Mouse (Mus musculus) brown adipose tissue, adult 24 weeks (tissue): Measurements from ENCODE around the gene Adamts12. TPM values are rescaled to one million over a fixed set of nuclear protein-coding genes. Genes with fewer than 3 reads are reported as not detected.

ENCODE experiments used
- H3K27ac ChIP-seq: fragments of 200-500 bp; replicated peaks from 2 replicates; pipeline ENCODE4 v1.5.1; 2012; ENCODE audit warnings: low read depth, mild to moderate bottlenecking, low read length
- H3K4me1 ChIP-seq: fragments of 200-500 bp; 2 replicates; pipeline ENCODE4 v1.6.1; 2012; ENCODE audit warnings: low read length, mixed read lengths; ENCODE audit not compliant: control insufficient read depth, insufficient read depth, insufficient read length
- H3K4me3 ChIP-seq: fragments of 200-500 bp; 2 replicates; pipeline ENCODE4 v1.5.1; 2012; ENCODE audit warnings: low read depth, mild to moderate bottlenecking, low read length, moderate library complexity; ENCODE audit not compliant: insufficient read depth
- polyA plus RNA-seq: library from polyadenylated mRNA; stranded (reverse); fragments of >200 nt; gene quantifications from 2 replicates; pipeline ENCODE4 v1.2.4, GENCODE M21; 2012; ENCODE audit not compliant: missing spikeins, insufficient read depth, insufficient read length

Gene Adamts12
- polyA plus RNA-seq, 1 experiment = 2.3 TPM

DNA sequence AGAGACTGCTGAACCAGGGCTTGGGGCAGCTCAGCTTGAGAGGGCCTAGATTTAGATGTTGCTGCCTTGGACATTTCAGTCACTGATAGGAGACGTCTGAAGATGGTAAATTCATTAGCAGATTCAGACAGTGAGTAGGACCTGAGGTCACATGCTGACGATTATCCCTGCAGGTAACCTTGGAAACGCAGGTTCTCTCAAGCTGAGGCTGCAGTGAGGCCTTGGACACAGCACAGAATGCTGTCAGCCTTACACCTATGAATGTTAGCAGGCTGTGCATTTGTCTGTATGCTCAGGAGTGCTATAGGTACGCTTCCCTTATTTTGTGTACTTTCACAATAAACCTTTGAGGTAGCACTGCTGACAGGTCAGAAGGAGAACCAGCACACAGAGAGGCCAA, 36.3 kb downstream of the Adamts12 start:
- Histone ChIP-seq H3K4me1 (0 out of 2 replicates have a peak, but pooled peaks cover 2% of the 10 kb centered on the region), H3K27ac (no peak overlapping the region), H3K4me3 (no peak overlapping the region)

DNA sequence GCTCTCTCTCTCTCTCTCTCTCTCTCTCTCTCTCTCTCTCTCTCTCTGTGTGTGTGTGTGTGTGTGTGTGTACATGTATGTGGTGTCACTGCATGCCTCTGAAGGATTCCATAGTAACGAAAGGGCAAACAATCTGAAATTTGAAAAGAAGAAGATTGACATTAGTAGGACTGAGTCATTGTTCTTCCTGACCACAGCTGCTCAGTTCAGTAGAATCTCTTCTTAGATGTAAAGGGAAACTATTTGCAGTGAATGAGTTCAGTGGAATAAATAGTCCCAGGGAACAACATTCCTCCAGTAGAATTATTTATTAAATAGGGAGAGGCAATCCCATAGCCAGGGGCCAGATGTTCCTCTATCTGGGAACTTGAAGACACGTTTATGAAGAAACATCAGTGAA, 40.5 kb downstream of the Adamts12 start:
- Histone ChIP-seq H3K27ac (no peak overlapping the region), H3K4me1 (0 out of 2 replicates have a peak, but pooled peaks cover 2% of the 10 kb centered on the region), H3K4me3 (no peak overlapping the region)

DNA sequence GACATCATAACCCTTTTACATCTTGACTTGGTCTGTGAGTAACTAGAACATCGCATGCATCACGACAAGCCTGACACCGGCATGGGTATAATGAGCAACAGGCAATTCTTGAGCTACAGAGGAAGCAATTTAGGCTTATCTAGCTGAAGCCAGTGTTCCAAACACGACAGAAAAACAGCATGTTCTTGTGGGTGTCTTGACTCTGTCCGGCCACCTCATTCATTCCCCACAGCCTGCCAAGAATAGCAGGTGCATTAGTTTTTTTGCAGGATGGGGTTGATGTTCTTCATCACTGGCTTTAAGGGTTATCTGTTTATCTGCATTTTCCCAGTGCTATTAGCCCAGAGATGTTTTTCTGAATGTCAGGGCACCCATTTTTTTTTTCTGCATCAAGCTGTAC, 42.8 kb downstream of the Adamts12 start:
- peaks cover 2% of the 10 kb centered on the region; the same call in 1 of the 2 replicates for H3K4me1 ChIP-seq
- no peak overlapping the region for H3K4me3 ChIP-seq
- no peak overlapping the region for H3K27ac ChIP-seq

DNA sequence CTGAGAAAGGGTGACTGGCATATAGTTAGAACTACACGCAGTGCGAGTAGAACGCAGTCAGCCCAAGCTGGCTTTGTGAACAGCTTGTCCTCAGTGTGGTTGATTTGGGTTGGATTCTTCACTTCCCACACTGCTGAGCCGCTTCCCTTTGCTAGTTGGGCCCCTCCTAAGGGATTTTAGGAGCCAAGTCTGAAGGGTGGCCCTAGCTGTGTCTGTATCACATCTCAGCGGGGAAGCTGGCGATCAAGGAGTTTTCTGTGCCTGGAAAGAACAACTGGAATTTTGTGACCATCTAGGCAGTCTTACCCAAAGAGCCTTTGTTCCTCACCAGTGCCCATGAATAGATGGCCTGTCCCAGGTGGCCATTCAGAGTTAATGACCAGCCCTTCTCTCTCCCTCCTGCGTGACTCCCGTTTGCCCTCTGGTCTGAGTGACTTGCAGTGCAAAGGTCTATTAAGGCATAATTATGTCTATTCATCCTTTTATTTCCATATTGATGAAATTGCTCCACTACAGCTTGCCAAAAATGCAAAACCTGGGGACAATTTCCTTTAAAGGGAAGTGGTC, 50.1 kb downstream of the Adamts12 start:
- Histone ChIP-seq H3K27ac (peak overlapping the region; percentile 3; the same call in 1 of the 2 replicates), H3K4me1 (peaks cover 19% of the 10 kb centered on the region), H3K4me3 (no peak overlapping the region)

DNA sequence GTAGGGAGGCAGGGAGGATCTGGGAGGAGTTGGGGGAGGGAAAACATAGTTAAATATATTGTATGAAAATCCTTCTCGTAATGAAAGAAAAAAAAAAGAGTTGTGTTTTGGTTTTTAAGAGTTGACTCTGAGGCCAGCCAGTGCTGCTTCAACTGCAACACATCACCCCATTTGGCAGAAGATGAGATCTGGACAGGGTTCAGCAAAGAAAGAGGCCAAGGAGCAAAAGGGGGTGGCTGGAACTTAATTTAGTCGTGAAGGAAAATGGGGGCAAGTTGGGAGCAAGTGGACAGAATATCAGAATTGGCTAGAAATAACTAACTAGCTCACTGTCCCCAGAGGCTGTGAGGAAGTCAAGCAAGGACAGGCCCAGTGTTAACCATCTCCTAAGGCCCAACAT, 51.7 kb downstream of the Adamts12 start:
- H3K27ac ChIP-seq = peak overlapping the region; percentile 66
- no peak overlapping the region for H3K4me3 ChIP-seq
- peaks cover 19% of the 10 kb centered on the region for H3K4me1 ChIP-seq

DNA sequence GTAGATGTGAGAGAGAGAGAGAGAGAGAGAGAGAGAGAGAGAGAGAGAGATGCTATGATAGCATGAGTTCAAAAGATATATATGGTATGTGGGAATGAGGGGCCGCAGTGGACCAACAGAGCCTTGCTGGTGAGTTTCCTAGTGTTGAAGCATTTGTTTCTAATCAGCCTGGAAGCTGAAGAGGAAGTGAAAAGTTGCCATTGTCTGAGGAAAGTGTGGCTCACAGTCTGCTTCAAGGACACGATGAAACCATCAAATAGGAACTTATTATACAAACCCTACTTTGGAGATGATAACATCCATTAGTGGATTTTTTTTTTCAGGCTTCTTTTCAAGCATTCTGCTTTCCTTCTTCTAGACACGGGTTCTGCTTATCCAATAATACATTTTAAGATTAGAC, 52.3 kb downstream of the Adamts12 start:
- H3K4me1 ChIP-seq = peaks cover 17% of the 10 kb centered on the region
- no peak overlapping the region for H3K4me3 ChIP-seq
- H3K27ac ChIP-seq = peak overlapping the region; percentile 66

DNA sequence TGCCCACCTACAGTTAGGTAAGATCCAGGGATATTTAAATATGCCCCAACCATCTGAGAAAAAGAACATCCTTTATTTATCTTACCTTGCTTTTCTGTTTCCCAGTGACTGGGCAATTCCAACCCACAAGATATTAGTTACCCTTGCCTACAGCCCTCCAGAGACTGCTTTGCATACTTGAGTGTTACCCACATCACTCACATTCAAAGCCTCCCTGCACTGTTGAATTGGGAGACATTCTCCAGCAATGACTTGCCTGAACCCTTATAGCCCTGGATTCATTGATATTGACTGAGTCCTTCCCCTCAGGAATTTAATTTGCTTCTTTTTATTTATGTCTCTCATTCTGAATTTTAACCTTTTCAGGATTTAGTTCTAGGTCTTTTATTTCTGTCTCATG, 53.8 kb downstream of the Adamts12 start:
- Histone ChIP-seq H3K27ac (0 out of 2 replicates have a peak overlapping the region, but pooled peaks have one; percentile 51), H3K4me3 (no peak overlapping the region), H3K4me1 (peaks cover 17% of the 10 kb centered on the region)

DNA sequence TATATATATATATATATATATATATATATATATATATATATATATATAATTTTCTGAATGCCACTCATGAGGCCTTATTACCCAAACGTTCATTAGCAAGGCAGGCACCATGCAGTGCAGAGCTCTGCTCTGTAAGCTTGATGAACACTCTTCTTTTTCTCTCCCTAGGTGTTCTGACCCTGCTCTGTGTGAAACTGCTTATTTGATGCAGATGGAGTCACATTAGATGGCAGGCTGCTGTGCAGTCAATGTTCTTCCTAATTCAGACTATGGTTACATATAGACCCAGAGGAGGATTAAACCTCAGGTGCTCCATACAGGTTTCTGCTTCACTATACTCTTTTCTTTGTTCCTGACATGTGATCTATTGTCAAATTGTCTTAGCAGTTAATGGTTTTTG, 57.1 kb downstream of the Adamts12 start:
- Histone ChIP-seq H3K27ac (no peak overlapping the region), H3K4me3 (no peak overlapping the region), H3K4me1 (peaks cover 5% of the 10 kb centered on the region; the same call in 1 of the 2 replicates)

DNA sequence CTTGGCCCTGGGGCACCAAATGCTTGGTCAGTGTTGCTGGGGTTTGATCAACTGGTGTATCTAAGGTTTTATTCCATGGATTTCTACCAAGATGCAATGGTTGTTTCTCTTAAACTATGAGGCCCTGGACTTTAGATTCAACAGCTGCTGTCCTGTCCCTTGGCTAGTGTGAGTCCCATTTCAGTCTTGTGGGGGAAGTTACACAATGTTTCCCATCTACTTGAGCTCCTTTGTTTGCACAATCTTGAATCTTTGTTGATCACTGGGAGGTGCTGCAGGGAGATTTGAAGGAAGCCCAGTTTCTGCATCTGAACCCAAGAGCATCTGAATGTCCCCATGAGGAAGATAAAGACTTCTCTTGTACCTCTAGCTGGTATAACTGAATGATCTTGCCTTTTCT, 60.8 kb downstream of the Adamts12 start:
- no peak overlapping the region for H3K4me3 ChIP-seq
- H3K4me1 ChIP-seq = no peaks in the 10 kb centered on the region
- H3K27ac ChIP-seq = peak overlapping the region; percentile 65

DNA sequence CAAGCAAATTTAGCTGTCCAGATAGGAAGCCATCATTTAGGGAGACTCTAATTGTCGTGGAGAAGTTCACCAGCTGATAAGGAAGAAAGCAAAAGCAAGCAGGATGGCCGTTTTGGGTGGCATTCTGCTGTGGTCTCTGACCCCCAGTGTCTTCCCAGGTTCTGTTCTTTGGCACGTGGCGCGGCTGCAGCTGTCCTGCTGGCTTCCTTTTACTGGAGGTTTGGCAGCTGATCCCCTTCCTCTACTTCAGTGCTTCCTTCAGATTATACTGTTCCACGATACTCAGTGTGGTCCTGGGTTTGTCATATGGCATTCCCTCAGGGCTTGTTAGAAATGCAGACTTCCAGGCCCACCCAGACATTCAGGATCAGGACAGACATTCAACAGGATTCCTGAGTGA, 63.9 kb downstream of the Adamts12 start:
- Histone ChIP-seq H3K4me3 (no peak overlapping the region), H3K27ac (no peak overlapping the region), H3K4me1 (no peaks in the 10 kb centered on the region)

DNA sequence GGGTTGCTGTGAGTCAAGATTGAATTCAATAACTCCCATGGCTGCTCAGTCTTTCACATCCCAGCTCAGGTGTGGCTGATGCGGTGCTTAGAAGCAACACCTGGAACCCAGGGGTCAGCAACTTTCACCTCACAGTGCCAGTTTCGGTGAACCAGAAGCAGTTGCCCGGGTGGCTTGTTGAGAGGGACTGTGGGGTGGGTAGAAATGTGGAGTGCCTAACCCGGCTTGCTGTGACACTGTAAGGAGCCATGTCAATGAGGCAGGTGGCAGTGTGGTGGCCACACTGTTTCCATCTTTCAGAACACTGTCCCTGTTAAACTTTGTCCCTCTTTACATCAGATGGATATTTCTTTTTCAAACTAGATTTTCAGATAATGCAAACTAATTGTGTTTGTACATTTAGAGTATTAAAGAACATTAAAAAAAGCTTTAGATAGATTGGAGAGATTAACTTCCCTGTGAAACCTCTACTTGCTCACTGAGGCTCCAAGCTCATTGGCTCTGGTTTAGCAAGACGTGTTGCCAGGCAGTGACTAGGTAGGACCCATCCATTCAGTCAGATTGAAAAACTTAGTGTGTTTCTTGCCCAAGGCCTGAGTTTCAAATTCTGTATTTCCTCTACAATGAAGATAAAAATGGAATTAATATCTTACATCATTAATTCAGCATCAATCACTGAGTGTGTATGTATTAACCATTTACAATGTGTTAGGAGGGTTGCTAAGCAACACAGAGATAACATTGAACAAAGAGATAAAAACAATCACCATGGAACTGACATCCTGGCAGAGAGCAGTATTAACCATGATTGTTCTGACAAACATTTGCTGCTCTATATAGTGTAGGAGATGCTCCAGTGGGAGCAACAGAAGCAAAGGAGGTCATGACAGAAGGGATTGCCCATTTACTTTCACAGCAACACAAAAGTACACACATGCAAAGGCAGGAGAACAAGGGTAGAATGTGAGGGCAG, 68.3 kb downstream of the Adamts12 start:
- Histone ChIP-seq H3K27ac (no peak overlapping the region), H3K4me3 (no peak overlapping the region), H3K4me1 (0 out of 2 replicates have a peak, but pooled peaks cover 2% of the 10 kb centered on the region)

DNA sequence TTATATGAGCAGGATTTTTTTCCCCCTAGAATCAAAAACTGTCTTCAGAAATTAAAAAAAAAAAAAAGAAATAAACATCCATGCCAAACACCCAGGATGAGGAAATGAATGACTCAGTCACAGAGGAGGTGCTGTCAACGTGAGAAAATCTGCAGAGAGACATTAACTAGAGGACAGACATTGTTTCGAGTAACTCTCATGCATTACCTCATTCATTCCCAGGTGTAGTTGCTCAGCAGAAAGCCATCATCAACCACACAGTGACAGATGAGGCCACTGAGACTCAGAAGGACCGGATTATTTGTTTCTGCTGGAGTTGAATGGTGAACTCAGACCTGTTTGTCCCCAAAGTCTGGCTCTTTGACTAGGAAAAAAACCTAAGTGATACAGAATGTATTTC, 81.0 kb downstream of the Adamts12 start:
- Histone ChIP-seq H3K4me3 (no peak overlapping the region), H3K4me1 (no peaks in the 10 kb centered on the region), H3K27ac (no peak overlapping the region)

DNA sequence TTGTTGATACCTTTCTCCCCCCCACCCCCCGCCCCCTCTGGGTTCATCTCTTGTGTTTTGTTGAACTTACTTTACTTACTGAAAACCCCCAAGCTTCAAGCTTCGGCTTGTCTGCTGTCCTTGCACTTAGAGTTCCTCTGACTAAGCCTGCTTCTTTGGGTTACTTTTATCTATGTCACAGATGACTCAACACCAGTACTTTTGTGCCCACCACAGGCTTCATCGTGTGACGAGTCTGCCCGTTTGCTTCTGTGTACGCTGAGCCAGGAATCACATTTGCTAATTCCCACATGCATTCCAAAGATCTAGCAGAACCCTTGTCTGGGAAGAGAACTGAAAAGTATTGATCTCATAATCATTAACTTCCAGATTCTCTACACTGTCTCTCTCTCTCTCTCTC, 94.8 kb downstream of the Adamts12 start:
- Histone ChIP-seq H3K27ac (no peak overlapping the region), H3K4me1 (peaks cover 3% of the 10 kb centered on the region), H3K4me3 (no peak overlapping the region)

DNA sequence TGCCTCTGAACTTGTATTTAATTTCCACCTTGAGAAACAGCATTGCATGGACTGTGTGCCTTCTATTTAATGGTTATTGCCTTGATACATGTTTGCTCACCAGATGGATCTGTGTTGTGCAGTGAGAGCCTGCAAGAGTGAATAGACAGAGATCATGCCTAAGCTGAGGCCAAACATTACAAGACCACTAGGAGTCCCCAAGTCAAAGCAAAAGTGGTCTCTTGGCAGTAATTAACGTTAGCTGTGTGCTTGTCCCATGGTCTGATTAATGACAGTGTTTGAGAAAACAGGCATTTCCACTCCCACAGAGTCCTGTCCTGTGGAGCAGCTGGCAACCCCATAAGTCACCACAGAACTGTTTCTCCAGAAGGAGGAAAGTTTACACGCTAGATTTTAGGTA, 96.2 kb downstream of the Adamts12 start:
- H3K4me1 ChIP-seq = peaks cover 3% of the 10 kb centered on the region
- H3K4me3 ChIP-seq = no peak overlapping the region
- no peak overlapping the region for H3K27ac ChIP-seq

DNA sequence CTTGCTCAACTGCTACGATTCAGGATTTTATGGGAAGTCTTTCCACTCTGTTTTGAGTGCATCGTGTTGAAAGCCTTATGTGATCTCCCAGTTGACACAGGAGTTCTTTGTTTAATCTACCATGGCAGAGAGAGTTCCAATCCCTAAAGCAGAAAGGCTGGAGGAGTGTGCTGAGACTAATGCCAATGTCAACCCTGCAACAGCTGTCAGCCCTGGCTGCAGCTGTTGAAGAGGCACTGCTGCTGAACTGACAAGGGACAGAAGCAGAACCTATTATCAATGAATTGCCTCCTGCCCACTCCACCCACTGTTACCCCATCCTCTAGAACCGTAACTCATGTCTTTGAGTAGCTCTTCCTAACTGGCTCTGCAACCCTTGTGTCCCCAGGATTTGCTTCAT, 101.3 kb downstream of the Adamts12 start:
- Histone ChIP-seq H3K4me3 (no peak overlapping the region), H3K27ac (no peak overlapping the region), H3K4me1 (no peaks in the 10 kb centered on the region)
